Mouse (Mus musculus) liver, embryonic 14.5 days (tissue): Measurements from ENCODE around the gene Zfp454. TPM values are rescaled to one million over a fixed set of nuclear protein-coding genes. Genes with fewer than 3 reads are reported as not detected.
A peak's percentile ranks its signal among the peaks of the same experiment; 100 is the strongest.

Source experiments
- ATAC-seq: fragments of 200-750 bp; cut with Nextera tagmentation; 2 replicates; pipeline ENCODE4 v1.8.0; 2017; ENCODE audit warnings: moderate number of reproducible peaks, mild to moderate bottlenecking, moderate library complexity; ENCODE audit not compliant: insufficient read depth
- DNase-seq, 3 experiments: peaks; one replicate each; pipeline ENCODE4 v3.0.0-alpha.2; 2012 to 2013; ENCODE audit warnings: low read depth in 3 of 3, low spot score in 3 of 3
- H3K27ac ChIP-seq: fragments of 300-500 bp; sonication (generic); 2 replicates; pipeline ENCODE4 v1.5.1; 2014; ENCODE audit warnings: moderate library complexity, mild to moderate bottlenecking, control low read depth, inconsistent platforms
- H3K27me3 ChIP-seq: fragments of 300-500 bp; sonication (generic); 2 replicates; pipeline ENCODE4 v1.6.1; 2014; ENCODE audit warnings: mild to moderate bottlenecking, low read length, moderate library complexity; ENCODE audit not compliant: control insufficient read depth, insufficient read depth
- H3K36me3 ChIP-seq: fragments of 300-500 bp; sonication (generic); replicated peaks from 2 replicates; pipeline ENCODE4 v1.6.1; 2014; ENCODE audit warnings: low read depth; ENCODE audit not compliant: control insufficient read depth, insufficient read depth
- H3K4me1 ChIP-seq, 2 experiments: fragments of 200-500 bp in 1 of 2; fragments of 300-500 bp in 1 of 2; sonication (generic) in 1 of 2; replicated peaks; 2 replicates each; pipeline ENCODE4 v1.6.1; 2012 to 2014; ENCODE audit warnings: antibody characterized with exemption in 1 of 2, inconsistent platforms in 1 of 2, low read length in 1 of 2; ENCODE audit not compliant: control insufficient read depth in 2 of 2, insufficient read depth in 2 of 2
- H3K4me2 ChIP-seq: fragments of 300-500 bp; sonication (generic); 2 replicates; pipeline ENCODE4 v1.6.1; 2014; ENCODE audit warnings: low read depth, mild to moderate bottlenecking, control low read depth, moderate library complexity
- H3K4me3 ChIP-seq, 2 experiments: fragments of 200-500 bp in 1 of 2; fragments of 300-500 bp in 1 of 2; sonication (generic) in 1 of 2; 2 replicates each; pipeline ENCODE4 v1.5.1; 2012 to 2014; ENCODE audit warnings: low read depth in 2 of 2, low read length in 2 of 2, mild to moderate bottlenecking in 2 of 2, control low read depth in 1 of 2, inconsistent platforms in 1 of 2, moderate library complexity in 1 of 2; ENCODE audit not compliant: insufficient read depth in 1 of 2
- H3K9ac ChIP-seq: fragments of 300-500 bp; sonication (generic); replicated peaks from 2 replicates; pipeline ENCODE4 v1.6.1; 2014; ENCODE audit warnings: mild to moderate bottlenecking, control low read depth, moderate library complexity
- H3K9me3 ChIP-seq: fragments of 300-500 bp; sonication (generic); 2 replicates; pipeline ENCODE4 v1.6.1; 2016; ENCODE audit warnings: low read length, mixed read lengths; ENCODE audit not compliant: control insufficient read depth
- CTCF ChIP-seq: IDR thresholded peaks from 2 replicates; pipeline ENCODE4 v1.5.1; 2016; ENCODE audit warnings: antibody characterized with exemption, low read depth, control low read depth
- EP300 ChIP-seq: IDR thresholded peaks from 2 replicates; pipeline ENCODE4 v1.6.1; 2016; ENCODE audit warnings: antibody characterized with exemption, low read depth
- WGBS: fragments of 180-500 bp; shearing (Covaris S2); extraction: QIAGEN DNeasy Blood & Tissue Kit; methylation state at CpG from one replicate; pipeline ENCODE4 v1.1.7; 2014; ENCODE audit not compliant: insufficient replicate concordance; 5-methylcytosine and 5-hydroxymethylcytosine counted together
- polyA plus RNA-seq, 2 experiments: library from polyadenylated mRNA; depleted of rRNA in 1 of 2; stranded (reverse) in 1 of 2; unstranded in 1 of 2; fragments of >200 nt; fragmentation: Nextera tagmentation in 1 of 2; extraction: Ambion mirVana in 1 of 2; gene quantifications; 2 replicates each; pipeline versions ENCODE4 v1.2.1 to v1.2.3; 2012 to 2014

Zfp454 gene
- polyA plus RNA-seq, 2 experiments: 0.22 to 0.26 TPM

DNA sequence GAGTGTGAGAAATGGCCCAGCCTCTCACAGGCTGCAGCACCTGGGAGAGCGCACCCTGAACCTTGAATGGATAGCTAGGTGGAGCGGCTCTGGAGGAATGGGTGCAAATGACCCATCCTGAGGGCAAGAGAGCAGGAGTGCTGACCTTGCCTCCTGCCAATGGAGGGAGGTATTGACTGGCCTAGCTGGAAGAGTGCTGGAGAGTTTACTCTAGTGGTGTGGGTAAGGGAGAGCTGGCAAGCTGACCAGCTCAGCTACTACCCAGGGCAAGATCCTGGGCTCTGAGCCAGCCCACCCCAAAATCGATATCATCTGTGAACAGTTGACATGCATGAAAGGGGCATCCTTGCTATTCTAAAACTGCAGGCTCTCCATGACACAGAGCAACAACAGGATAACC is 41.5 kb downstream of the Zfp454 start:
- H3K27ac ChIP-seq: no peak overlapping the region
- H3K36me3 ChIP-seq: no peaks in the 10 kb centered on the region
- DNase-seq (no peak), ATAC-seq (no peak)
- 67% methylated on average over 3 of the region's 3 CpGs for WGBS
- no peak overlapping the region for H3K4me2 ChIP-seq
- H3K27me3 ChIP-seq: peaks cover 25% of the 10 kb centered on the region
- H3K9ac ChIP-seq: no peak overlapping the region
- no peak for TF ChIP-seq CTCF
- no peak for TF ChIP-seq EP300
- no peaks in the 10 kb centered on the region; a peak in 1 of 4 replicates for H3K4me1 ChIP-seq
- H3K9me3 ChIP-seq: no peaks in the 10 kb centered on the region
- H3K4me3 ChIP-seq: no peak overlapping the region

DNA sequence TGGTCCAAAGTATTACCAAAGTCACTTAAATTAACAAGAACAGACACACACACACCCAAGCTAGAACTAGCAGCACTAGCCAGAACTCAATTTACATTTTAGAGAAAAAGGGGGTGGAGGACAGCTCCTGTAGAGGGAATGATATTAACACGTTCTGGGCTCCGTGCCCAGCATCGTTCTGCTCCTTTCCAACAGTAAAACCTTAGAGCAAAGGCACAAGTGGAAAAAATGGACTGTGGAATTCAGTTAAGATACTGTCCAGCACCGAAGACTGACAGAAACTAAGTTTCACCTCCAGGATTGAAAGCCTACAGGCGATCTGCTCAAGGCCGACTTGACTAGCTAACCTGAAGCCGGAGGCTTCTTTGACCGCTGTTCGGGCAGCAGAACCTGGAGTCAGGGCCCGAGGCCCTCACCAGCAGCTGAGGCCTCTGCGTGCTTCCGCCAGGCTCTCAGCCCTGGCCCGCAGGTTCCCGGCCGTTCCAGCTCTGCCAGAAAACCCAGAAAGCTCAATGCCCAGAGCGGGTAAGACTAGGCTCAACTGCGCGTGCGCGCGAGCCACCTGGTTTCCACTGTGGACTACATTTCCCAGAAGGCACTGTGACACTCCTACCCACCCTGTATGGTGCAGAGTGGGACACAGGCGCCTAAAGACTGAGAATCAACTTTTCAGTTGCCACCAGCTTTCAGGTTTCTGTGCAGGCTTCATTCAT is 46.3 kb downstream of the Zfp454 start, which contains the start of gene Zfp879:
Gene Zfp879, minus strand, starts transcription at position 530 of the 713 bp plus-strand sequence.
- Histone ChIP-seq H3K27me3 (no peaks in the 10 kb centered on the region), H3K36me3 (no peaks in the 10 kb centered on the region), H3K27ac (no peak within 1 kb of the TSS), H3K4me2 (peak within 1 kb of the TSS; percentile 58), H3K9me3 (no peaks in the 10 kb centered on the region), H3K4me3 (peak within 1 kb of the TSS; percentile 18 to 33), H3K9ac (no peak within 1 kb of the TSS), H3K4me1 (no peaks in the 10 kb centered on the region; a peak in 1 of 4 replicates)
- DNase-seq (peak; percentile 44 to 55 (median 47)), ATAC-seq (peak; percentile 70; the same call in 1 of the 2 replicates)
- TF ChIP-seq CTCF (no peak), EP300 (no peak)
- 20% methylated on average over 22 of the region's 22 CpGs for WGBS

DNA sequence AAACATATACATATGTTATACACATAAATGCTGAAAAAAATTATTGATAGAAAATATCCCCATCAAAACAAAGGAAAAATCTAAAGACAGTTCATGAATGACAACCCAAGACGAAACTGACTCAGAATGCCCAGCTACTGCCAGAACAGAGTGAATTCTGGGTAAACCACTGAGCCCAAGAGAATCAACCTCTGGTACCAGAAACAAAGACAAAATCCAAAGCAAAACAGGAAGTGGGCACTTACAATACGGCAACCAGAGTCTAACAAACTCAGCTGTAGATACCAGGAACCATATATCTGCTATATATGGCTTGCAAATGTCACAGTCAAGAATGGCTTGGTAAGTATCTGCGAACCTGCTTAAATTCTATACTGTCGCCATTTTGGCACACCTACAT is 51.7 kb downstream of the Zfp454 start:
- H3K4me3 ChIP-seq: no peak overlapping the region
- no peaks in the 10 kb centered on the region for H3K27me3 ChIP-seq
- H3K9me3 ChIP-seq: no peaks in the 10 kb centered on the region; the same call in 1 of the 2 replicates
- H3K27ac ChIP-seq: no peak overlapping the region
- no peak overlapping the region for H3K4me2 ChIP-seq
- H3K4me1 ChIP-seq: no peaks in the 10 kb centered on the region
- no peaks in the 10 kb centered on the region for H3K36me3 ChIP-seq
- 52% methylated on average over 4 of the region's 4 CpGs for WGBS
- no peak for DNase-seq
- no peak for ATAC-seq
- no peak for TF ChIP-seq CTCF
- no peak for TF ChIP-seq EP300
- H3K9ac ChIP-seq: no peak overlapping the region

DNA sequence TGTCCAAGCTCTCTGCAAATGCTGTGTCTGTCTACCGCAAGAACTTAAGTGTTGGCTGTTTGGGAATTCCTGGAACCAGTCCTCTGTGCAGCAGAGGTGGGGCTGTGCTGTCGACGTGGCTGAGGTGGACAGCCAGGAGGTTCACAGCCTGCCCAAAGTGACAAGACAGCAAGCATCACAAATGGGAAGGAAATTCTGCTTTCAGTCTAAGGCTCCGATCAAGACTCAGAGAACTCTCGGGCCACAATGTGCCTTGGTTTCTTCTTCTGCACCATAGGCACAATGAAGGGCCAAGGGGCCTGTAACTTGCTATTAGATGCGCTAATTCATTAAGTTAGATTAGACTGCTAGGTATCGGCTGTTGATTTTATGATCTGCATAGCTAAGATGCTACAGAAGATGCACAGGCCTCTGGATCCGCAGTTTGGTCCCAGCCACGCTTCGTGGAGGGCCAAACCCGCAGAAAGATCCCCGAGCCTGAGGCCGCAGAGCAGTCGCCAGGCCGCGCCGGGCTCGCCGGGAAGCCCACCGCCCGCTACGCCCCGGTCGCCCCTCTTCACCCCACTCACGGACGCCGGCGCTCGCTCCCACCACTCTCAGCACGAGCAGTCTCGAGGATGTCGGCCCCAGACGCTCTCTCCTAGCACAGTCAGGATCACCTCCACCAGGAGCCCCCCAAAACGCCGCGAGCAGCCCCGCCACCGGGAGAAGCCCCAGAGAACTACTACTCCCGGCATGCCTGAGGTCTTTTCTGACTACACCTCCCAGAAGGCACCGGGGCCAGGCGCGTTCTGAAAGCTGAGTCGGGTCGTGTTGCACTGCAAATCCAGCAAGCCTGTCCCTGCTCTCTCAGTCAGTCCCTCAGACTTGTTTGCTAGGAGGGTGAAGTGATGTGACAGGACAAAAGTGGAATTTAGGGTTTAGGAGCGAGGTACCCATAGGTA is 60.2 kb downstream of the Zfp454 start, which contains the start of gene Zfp354c:
Gene Zfp354c, minus strand, starts transcription at position 715 of the 944 bp plus-strand sequence.
- ATAC-seq (peak; percentile 73; the same call in 1 of the 2 replicates), DNase-seq (peak; percentile 49 to 56 (median 51))
- Histone ChIP-seq H3K4me1 (peaks cover 0 to 6% of the 10 kb centered on the region in 2 experiments; a peak in 2 of 4 replicates), H3K36me3 (no peaks in the 10 kb centered on the region), H3K27me3 (no peaks in the 10 kb centered on the region), H3K9me3 (no peaks in the 10 kb centered on the region), H3K4me3 (peak within 1 kb of the TSS; percentile 67 to 82), H3K9ac (peak within 1 kb of the TSS; percentile 59), H3K4me2 (peak within 1 kb of the TSS; percentile 80), H3K27ac (no peak within 1 kb of the TSS)
- 1% methylated on average over 45 of the region's 45 CpGs for WGBS
- TF ChIP-seq EP300 (no peak), CTCF (no peak)

DNA sequence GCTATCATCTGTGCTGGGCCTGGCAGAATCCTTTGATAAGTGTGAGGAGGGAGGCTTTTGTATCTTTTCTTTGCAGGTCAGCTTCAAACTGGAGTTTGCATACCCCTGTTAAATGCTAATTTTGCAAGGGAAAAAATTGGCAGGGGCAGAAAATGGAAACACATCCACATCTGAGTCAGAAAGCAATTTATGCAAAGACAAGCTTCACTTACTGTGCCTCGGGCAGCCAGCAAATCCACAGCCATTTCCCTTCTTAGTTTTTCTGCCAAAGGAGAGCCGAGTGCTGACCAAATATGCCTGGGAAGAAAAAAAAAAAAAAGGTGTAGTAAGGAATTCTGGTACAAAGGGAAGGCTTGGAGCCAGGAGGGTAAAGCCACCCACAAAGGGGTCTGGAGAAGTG is 61.2 kb downstream of the Zfp454 start:
- Histone ChIP-seq H3K27me3 (no peaks in the 10 kb centered on the region), H3K4me1 (peaks cover 0 to 6% of the 10 kb centered on the region in 2 experiments; a peak in 2 of 4 replicates), H3K27ac (no peak overlapping the region), H3K9me3 (no peaks in the 10 kb centered on the region), H3K4me3 (no peak overlapping the region), H3K9ac (no peak overlapping the region), H3K36me3 (no peaks in the 10 kb centered on the region), H3K4me2 (no peak overlapping the region)
- DNase-seq (no peak), ATAC-seq (no peak)
- TF ChIP-seq CTCF (no peak), EP300 (no peak)
- 57% methylated on average over 2 of the region's 2 CpGs for WGBS

Other genes starting within 250 kb of the Zfp454 start
- gene Zfp354c, start 59.9 kb downstream of the Zfp454 start, polyA plus RNA-seq (2012; rRNA removed): 0.26 and 0.42 TPM in 2 replicates
- 0.65 and 0.69 TPM in 2 replicates for gene Zfp354c, start 59.9 kb downstream of the Zfp454 start, polyA plus RNA-seq (2014; fragmentation: Nextera tagmentation; extraction: Ambion mirVana)
- gene Zfp879, start 46.1 kb downstream of the Zfp454 start, polyA plus RNA-seq (2012; rRNA removed): 0.04 and 0.08 TPM in 2 replicates
- 0.04 and 0.13 TPM in 2 replicates for gene Zfp879, start 46.1 kb downstream of the Zfp454 start, polyA plus RNA-seq (2014; fragmentation: Nextera tagmentation; extraction: Ambion mirVana)
- 0.10 and 0.15 TPM in 2 replicates for gene Grm6, start 37.0 kb downstream of the Zfp454 start, polyA plus RNA-seq (2012; rRNA removed)
- gene Grm6, start 37.0 kb downstream of the Zfp454 start, polyA plus RNA-seq (2014; fragmentation: Nextera tagmentation; extraction: Ambion mirVana): 0.04 TPM in 1 of 2 replicates, not detected in the other
- gene Zfp2, start 28.5 kb upstream of the Zfp454 start, polyA plus RNA-seq (2012; rRNA removed): 0.45 and 0.70 TPM in 2 replicates
- gene Zfp2, start 28.5 kb upstream of the Zfp454 start, polyA plus RNA-seq (2014; fragmentation: Nextera tagmentation; extraction: Ambion mirVana): 2.0 and 2.6 TPM in 2 replicates
- 0.06 and 0.07 TPM in 2 replicates for gene Zfp354b, start 44.0 kb upstream of the Zfp454 start, polyA plus RNA-seq (2012; rRNA removed)
- 0.08 TPM in 2 replicates for gene Zfp354b, start 44.0 kb upstream of the Zfp454 start, polyA plus RNA-seq (2014; fragmentation: Nextera tagmentation; extraction: Ambion mirVana)
- not detected in 2 replicates for gene 4933414I15Rik, start 56.1 kb upstream of the Zfp454 start, polyA plus RNA-seq (2012; rRNA removed)
- not detected in 2 replicates for gene 4933414I15Rik, start 56.1 kb upstream of the Zfp454 start, polyA plus RNA-seq (2014; fragmentation: Nextera tagmentation; extraction: Ambion mirVana)
- not detected in 2 replicates for gene Prop1, start 66.1 kb upstream of the Zfp454 start, polyA plus RNA-seq (2012; rRNA removed)
- not detected in 2 replicates for gene Prop1, start 66.1 kb upstream of the Zfp454 start, polyA plus RNA-seq (2014; fragmentation: Nextera tagmentation; extraction: Ambion mirVana)
- gene Olfr1378, start 78.9 kb upstream of the Zfp454 start, polyA plus RNA-seq (2012; rRNA removed): not detected in 2 replicates
- gene Olfr1378, start 78.9 kb upstream of the Zfp454 start, polyA plus RNA-seq (2014; fragmentation: Nextera tagmentation; extraction: Ambion mirVana): not detected in 2 replicates
- gene Olfr1377, start 94.3 kb upstream of the Zfp454 start, polyA plus RNA-seq (2012; rRNA removed): not detected in 2 replicates
- not detected in 2 replicates for gene Olfr1377, start 94.3 kb upstream of the Zfp454 start, polyA plus RNA-seq (2014; fragmentation: Nextera tagmentation; extraction: Ambion mirVana)
- gene Olfr51, start 115.9 kb upstream of the Zfp454 start, polyA plus RNA-seq (2012; rRNA removed): not detected in 2 replicates
- not detected in 2 replicates for gene Olfr51, start 115.9 kb upstream of the Zfp454 start, polyA plus RNA-seq (2014; fragmentation: Nextera tagmentation; extraction: Ambion mirVana)
- gene Olfr54, start 126.6 kb upstream of the Zfp454 start, polyA plus RNA-seq (2012; rRNA removed): not detected in 2 replicates
- not detected in 2 replicates for gene Olfr54, start 126.6 kb upstream of the Zfp454 start, polyA plus RNA-seq (2014; fragmentation: Nextera tagmentation; extraction: Ambion mirVana)
- not detected in 2 replicates for gene Olfr1375, start 160.5 kb upstream of the Zfp454 start, polyA plus RNA-seq (2012; rRNA removed)
- not detected in 2 replicates for gene Olfr1375, start 160.5 kb upstream of the Zfp454 start, polyA plus RNA-seq (2014; fragmentation: Nextera tagmentation; extraction: Ambion mirVana)
- gene Zfp354a, start 171.6 kb upstream of the Zfp454 start, polyA plus RNA-seq (2012; rRNA removed): 0.47 and 1.1 TPM in 2 replicates
- 1.00 and 1.1 TPM in 2 replicates for gene Zfp354a, start 171.6 kb upstream of the Zfp454 start, polyA plus RNA-seq (2014; fragmentation: Nextera tagmentation; extraction: Ambion mirVana)